Mouse (Mus musculus) cerebellum, postnatal 4 days (tissue): ENCODE results near the gene Crtap.
A peak's percentile ranks its signal among the peaks of the same experiment; 100 is the strongest.
"Not testable (repeated sequence)": the region's sequence is repeated elsewhere in the genome, so short reads cannot be mapped to it uniquely, and the experiment has no call there.

Source experiments
- DNase-seq, 2 experiments: peaks; one replicate each; pipeline ENCODE4 v3.0.0; 2022; ENCODE audit warnings: low spot score in 2 of 2, mixed read lengths in 1 of 2

Gene Crtap

GRCm38 (mm10) chr9:114395258-114395657, 4.8 kb upstream of the Crtap start:
- DNase-seq: no peak

GRCm38 (mm10) chr9:114394677-114395076, 4.2 kb upstream of the Crtap start:
- no peak for DNase-seq

DNA sequence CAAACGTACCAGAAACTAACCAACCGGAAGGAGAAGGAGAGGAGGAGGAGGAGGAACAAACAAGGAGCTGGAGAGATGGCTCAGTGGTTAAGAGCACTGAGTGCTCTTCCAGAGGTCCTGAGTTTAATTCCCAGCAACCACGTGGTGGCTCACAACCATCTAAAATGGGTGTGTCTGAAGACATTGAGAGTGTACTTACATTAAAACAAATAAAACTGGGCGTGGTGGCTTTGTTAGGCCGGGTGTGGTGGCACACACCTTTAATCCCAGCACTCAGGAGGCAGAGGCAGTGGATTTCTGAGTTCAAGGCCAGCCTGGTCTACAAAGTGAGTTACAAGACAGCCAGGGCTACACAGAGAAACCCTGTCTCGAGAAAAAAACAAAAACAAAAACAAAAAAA, 3.7 kb upstream of the Crtap start:
- not testable (repeated sequence) for DNase-seq

DNA sequence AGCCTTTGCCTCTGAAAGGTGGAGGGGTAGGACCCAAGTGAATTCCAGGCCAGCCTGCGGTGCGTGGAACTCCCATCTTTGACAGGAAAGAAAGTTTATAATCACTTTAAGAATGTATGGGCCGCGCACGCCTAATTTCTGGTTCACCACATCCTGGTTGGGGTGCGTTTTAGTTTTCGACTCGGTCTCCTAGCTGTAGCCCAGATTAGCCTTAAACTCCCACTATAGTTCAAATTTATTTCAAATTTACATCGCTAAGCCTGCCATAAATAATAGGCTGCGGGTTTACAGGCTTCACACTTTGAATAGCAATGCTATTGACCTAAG, 237 bp upstream of the Crtap start:
- no peak for DNase-seq

DNA sequence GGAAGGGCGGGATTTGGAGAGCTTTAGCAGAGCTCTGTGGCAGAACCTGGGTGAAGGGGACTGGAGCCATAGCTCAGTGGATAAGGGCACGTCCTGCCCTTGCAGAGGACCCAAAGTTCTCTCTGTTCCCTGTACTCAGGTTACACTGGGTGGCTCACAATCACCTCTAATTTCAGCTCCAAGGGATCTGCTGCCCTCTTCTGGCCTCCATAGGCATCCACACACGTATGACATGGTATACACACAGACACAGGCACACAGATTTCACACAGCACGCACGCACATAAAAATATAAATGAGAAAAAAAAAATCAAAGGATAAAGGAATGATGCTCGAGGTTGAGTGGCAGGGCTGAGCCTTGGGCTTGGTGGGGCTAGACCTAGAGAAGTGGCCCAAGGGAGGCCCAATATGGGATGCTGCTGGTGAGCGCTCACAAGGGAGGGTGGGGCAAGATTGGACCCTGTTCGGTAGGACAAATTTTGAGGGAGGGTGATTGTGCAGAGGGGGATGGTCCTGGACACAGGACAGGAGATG, 1.0 kb downstream of the Crtap start:
- DNase-seq: no peak

- no peak for DNase-seq
These were observed 1.6 kb downstream of the Crtap start for GRCm38 (mm10) chr9:114388701-114389370.

- no peak for DNase-seq
These were observed 2.2 kb downstream of the Crtap start for GRCm38 (mm10) chr9:114388288-114388687.

DNA sequence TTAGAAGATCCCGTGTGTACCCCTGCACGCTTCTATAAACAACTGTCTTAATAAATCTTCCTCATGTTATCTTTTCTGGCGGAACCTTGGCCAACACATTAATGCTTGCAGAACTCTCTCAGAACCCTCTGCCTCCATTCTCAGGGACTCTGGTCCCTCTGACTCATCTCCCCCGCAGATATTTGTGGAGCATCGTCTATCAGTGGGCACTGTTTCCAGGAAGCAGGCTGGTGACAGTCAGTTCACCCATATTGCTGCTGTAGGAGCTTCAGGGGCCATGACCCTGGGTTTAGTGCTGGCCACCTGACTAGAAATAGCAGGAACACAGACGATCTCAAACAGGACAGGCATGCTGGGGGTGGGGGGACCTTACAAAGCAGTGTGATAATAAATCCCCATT, 3.4 kb downstream of the Crtap start:
- DNase-seq: peak in 1 of 2 experiments; percentile 7

DNA sequence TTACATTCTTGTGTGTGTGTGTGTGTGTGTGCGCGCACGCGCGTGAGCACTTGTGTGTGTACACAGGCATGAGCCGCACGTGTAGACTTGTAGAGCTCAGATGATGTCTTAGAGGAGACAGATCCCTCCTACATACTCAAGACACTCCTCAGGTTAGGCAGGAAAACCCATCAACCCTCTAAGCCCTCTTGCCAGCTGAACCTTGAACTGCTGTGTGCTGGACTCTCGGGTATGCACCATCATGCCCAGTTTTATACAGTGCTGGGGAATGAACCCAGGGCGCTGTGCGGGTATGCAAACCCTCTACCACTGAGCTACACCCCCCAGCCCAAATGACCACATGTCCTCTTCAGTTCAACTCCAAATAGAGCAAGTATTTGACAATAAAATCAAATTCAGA, 5.3 kb downstream of the Crtap start:
- DNase-seq: peak in 1 of 2 experiments; percentile 16

DNA sequence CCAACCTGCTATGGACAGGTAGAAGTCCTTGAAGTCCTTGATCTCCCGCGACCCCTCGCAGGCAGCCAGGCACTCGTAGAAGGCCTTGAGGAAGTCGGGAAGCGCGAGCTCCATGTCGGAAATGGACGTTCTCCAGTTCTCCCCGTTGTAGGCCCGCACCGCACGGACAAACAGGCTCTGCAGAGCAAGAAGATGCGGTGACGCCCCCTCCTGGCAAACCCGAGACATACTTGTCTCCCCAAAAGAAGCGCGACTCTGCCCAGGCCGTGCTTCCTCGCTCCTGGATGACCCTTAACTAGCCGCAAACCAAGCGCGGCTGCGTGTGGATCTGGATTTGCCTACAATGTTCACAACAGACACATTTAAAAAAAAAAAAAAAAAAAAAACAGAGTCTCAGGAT, 5.8 kb downstream of the Crtap start:
- DNase-seq: peak in 1 of 2 experiments; percentile 19

DNA sequence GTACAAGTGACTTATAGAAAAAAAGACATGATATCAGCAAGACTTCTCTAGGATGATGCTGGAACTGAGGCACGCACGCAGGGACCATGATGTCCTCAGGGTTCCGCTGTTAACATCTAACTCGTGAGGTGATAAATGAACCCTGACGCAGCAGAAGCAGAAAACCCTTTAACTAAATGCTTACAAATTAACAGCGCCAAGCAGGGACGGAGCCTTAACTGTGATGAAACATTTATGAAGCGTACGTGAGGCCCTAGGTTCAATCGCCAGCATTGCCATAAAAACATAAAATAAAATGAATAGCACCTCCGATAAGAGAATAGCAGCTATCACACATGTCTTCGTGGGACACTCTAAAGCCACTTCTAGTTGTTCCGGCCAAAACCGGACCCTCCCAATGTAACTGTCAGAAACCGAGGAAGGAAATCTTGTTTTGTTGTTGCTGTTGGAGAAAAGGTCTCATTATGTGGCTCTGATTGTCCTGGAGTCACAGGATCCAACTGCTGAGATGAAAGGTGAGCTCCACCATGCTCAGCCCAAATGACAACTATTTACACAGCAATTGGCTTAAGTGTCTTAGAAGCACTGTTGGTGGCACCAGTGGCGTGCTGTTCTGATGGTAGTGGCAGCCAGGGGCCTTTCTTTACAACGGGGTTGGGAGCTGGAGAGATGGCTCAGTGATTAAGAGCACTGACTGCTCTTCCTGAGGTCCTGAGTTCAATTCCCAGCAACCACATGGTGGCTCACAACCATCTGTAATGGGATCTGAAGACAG, 7.4 kb downstream of the Crtap start:
- no peak for DNase-seq

DNA sequence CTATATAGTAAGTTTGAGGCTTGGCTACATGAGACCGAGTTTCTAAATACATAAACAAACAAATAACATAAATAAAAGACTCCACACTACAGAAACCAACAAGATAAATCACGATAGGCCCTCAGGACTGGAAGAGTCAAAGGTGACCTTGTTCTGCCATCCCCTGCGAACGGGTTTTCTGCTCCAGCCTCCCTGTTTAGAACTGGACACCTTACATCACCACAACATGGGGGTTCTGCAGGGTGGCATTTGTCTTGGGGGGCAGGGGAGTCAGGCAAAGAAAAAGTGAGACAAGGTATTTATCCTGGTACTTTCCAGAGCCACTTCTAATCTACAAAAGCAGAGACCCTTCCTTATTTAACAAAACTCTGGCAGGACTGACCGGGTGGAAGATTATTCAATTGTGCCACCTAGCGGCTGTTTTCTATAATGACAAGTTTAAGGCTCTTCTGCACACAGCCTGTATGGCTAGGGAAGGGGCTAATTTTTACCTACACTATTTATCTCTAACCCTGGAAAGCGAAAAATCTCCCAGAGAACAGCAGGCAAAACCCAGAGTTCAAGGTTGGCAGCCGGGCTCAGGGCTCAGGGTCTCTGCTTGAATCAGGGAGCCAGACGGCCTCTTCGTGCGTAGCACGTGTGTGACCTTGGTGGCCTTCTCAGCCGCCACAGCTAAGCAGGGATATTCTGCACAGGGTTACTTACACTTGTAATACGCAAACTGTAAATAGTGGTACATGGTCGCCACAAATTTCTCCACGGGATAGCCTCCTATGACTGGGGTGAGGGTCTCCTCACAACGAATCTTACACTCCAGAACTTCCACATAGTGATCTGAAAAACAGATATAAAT, 9.4 kb downstream of the Crtap start:
- peak in 1 of 2 experiments; percentile 38 for DNase-seq

DNA sequence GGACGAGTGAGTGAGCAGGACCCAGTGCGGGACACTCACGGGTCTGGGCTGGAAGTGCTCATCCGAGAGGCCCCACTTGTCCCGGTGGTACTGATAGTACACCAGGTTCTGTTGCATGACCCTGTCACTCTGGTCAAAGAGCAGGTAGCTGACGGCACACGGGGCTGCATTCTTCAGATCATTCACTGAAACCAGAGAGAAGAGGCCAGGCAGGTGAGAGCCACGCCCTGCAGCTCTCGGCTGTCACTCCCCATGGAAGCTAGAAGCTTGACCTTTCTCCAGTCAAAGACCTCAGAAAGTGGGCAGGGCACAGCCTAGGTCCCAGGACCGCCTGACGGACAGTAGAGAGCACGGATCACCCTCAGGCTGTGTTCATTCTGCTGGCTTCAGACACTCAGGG, 10.6 kb downstream of the Crtap start:
- DNase-seq: no peak

DNA sequence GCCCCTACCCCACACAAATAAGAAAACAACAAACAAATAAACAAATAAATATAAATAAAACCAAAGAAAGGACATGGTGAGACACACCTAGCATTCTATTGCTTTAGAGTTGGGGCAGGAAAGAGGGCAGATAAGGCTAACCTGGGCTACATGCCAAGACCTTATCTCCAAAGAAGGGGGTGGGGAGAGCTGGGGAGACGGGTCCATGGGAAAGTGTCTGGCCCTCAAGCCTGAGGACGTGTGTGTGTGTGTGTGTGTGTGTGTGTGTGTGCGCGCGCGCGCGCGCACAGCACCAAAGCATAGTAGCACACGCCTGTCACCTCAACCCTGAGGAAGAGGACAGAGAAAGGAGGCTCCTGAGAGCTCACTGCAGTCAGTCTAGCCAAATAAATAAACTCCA, 13.3 kb downstream of the Crtap start:
- no peak for DNase-seq

DNA sequence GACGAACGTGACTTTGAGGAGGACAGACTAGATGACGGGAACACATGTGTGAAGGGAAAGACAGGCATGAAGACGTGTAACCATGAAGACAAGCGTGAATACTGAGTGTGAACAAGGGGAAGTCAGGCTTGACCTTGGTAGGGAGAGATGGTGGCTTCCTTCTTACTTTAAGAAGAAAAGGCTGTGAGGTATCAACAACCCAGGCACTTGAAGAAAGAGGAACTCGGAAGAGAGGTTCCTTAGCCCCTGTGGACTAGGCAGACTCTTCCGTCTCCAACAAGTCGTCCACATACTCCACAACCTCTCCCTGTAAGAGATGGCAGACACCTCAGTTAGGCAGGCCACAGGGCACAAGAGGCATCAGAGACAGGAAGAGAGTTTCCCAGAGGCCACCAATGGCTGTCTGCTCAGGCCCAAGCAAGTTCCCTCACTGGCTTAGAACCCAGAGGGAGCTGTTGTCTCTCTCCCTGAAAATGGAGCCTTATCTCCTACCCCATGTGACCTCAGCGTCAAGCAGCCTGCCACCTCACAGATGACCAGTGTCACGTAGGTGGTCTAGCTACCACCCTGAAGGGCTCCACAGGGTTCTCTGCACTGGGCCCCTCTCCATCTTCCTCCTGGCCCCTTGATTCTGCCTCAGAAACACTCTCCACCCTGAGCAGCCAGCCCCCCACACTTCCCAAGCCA, 15.1 kb downstream of the Crtap start:
- no peak for DNase-seq

- not testable (repeated sequence) for DNase-seq
These were observed 18.8 kb downstream of the Crtap start for GRCm38 (mm10) chr9:114371717-114372116.

DNA sequence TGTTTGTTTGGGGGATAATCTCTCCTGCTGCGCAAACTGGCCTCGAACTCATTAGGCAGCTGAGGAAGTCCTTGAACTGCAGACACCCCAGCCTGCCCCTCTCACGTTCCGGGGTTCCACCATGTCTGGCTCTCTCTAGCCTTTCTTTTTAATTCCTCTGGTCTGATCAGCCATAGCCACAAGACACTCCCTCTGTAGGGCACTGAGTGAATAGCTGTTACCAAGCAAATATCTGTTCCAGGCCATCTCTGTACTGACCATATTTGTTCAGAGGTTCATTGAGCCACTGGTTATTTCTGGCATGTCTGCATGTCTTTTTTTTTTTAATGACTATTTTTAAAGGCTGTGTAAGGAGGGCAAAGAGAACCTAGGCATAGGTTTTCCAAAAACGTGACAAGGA, 21.1 kb downstream of the Crtap start:
- not testable (repeated sequence) for DNase-seq

DNA sequence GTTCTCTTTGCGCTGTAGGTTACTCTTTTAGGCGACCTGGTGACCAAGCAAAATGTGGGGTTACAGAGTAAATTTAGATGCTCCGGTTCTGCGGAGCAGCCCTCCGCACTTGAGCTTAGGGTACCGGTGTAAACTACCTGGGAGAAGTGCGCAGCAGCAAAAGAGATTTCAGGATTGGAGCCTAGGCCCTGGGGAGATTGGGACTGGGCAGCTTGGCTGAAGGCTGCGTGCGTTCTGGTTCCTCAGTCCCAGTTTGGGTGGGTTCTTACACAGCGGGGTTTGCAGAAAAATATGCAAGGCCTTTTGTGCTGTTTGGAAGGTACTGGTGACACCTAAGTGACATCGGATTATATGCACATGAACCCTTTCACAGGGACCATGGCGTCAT, 22.0 kb downstream of the Crtap start:
- DNase-seq: no peak

GRCm38 (mm10) chr9:114367783-114368470, 22.5 kb downstream of the Crtap start:
- DNase-seq: peak; percentile 56 to 77

GRCm38 (mm10) chr9:114329855-114330254, 60.6 kb downstream of the Crtap start, which contains the start of gene Bcl2a1c:
Gene Bcl2a1c, plus strand, starts transcription at chr9:114330135.
- not testable (repeated sequence) for DNase-seq

DNA sequence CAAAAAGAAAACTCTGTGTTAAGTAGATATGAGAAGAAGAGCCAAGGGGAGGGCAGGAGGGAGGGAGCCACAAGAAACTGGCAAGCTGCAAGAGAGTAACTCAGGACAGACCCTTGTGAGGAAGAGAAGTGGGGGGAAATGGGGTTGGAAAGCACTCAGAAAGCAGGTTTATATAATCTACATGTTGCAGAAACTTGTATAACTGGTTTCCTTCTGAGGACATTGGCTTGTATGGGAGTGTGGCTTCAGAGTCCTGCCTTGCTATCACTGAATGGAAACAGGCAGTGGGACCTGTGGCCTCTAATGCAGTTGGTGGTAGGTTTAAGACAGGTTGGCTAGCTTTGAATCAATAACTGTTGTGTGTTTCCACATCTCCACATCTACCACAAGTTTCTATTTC, 62.1 kb downstream of the Crtap start:
- DNase-seq: not testable (repeated sequence)
